Mouse (Mus musculus) liver, embryonic 16.5 days (tissue): Measurements from ENCODE around the gene Arid1b. TPM values are rescaled to one million over a fixed set of nuclear protein-coding genes. Genes with fewer than 3 reads are reported as not detected.

Experiments used
- ATAC-seq: fragments of 200-750 bp; cut with Nextera tagmentation; 2 replicates; pipeline ENCODE4 v1.8.0; 2017; ENCODE audit warnings: low read depth, mild to moderate bottlenecking, moderate number of reproducible peaks, moderate library complexity
- H3K27ac ChIP-seq: fragments of 300-500 bp; sonication (generic); 2 replicates; pipeline ENCODE4 v1.5.1; 2014; ENCODE audit warnings: mild to moderate bottlenecking, low read length
- H3K27me3 ChIP-seq: fragments of 300-500 bp; sonication (generic); 2 replicates; pipeline ENCODE4 v1.6.1; 2014; ENCODE audit warnings: low read depth, low read length, mixed read lengths; ENCODE audit not compliant: control insufficient read depth, insufficient read depth
- H3K36me3 ChIP-seq: fragments of 300-500 bp; sonication (generic); 2 replicates; pipeline ENCODE4 v1.6.1; 2014; ENCODE audit warnings: mild to moderate bottlenecking; ENCODE audit not compliant: control insufficient read depth, insufficient read depth
- H3K4me1 ChIP-seq: fragments of 300-500 bp; sonication (generic); 2 replicates; pipeline ENCODE4 v1.6.1; 2014; ENCODE audit warnings: low read depth, low read length, mixed read lengths; ENCODE audit not compliant: control insufficient read depth
- H3K4me2 ChIP-seq: fragments of 300-500 bp; sonication (generic); 2 replicates; pipeline ENCODE4 v1.6.1; 2014; ENCODE audit warnings: low read depth, low read length, mixed read lengths
- H3K4me3 ChIP-seq: fragments of 300-500 bp; sonication (generic); 2 replicates; pipeline ENCODE4 v1.5.1; 2014; ENCODE audit warnings: low read depth, mild to moderate bottlenecking, low read length
- H3K9ac ChIP-seq: fragments of 300-500 bp; sonication (generic); 2 replicates; pipeline ENCODE4 v1.6.1; 2014; ENCODE audit warnings: low read depth, low read length
- H3K9me3 ChIP-seq: fragments of 300-500 bp; sonication (generic); replicated peaks from 2 replicates; pipeline ENCODE4 v1.6.1; 2016; ENCODE audit warnings: low read length; ENCODE audit not compliant: control insufficient read depth
- WGBS: fragments of 180-500 bp; shearing (Covaris S2); extraction: QIAGEN DNeasy Blood & Tissue Kit; methylation state at CpG from one replicate; pipeline ENCODE4 v1.1.7; 2014; ENCODE audit not compliant: insufficient replicate concordance; 5-methylcytosine and 5-hydroxymethylcytosine counted together
- polyA plus RNA-seq: library from polyadenylated mRNA; unstranded; fragments of >200 nt; fragmentation: Nextera tagmentation; extraction: Ambion mirVana; gene quantifications from 2 replicates; pipeline ENCODE4 v1.2.1, GENCODE M21; 2015

Gene Arid1b
- polyA plus RNA-seq, 1 experiment from 2014 or later = 3.2 TPM

DNA sequence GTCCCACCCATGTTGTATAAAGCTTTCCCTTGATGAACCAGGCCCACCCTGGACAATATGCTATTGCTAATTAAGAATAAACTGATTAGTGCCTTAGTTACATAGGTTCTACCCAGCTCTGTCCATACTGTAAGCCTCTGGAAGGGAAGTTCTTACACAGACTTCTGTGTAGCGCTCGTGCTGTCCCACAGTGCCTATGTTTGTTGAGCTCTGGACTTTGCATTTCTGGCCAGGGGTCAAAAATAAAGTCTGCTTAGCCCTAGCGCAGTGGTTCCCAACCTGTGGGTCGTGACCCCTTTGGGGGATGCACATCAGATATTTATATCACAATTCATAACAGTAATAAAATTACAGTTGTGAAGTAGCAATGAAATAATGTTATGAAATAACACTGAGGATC, 221.2 kb downstream of the Arid1b start:
- no peaks in the 10 kb centered on the region for H3K9me3 ChIP-seq
- ATAC-seq = peak; percentile 57
- H3K4me1 ChIP-seq = peaks cover 3% of the 10 kb centered on the region
- no peak overlapping the region for H3K4me2 ChIP-seq
- 77% methylated on average over 4 of the region's 4 CpGs for WGBS
- no peaks in the 10 kb centered on the region for H3K27me3 ChIP-seq
- no peak overlapping the region for H3K9ac ChIP-seq
- H3K4me3 ChIP-seq = no peak overlapping the region
- H3K27ac ChIP-seq = 0 out of 2 replicates have a peak overlapping the region, but pooled peaks have one; percentile 23
- no peaks in the 10 kb centered on the region for H3K36me3 ChIP-seq

DNA sequence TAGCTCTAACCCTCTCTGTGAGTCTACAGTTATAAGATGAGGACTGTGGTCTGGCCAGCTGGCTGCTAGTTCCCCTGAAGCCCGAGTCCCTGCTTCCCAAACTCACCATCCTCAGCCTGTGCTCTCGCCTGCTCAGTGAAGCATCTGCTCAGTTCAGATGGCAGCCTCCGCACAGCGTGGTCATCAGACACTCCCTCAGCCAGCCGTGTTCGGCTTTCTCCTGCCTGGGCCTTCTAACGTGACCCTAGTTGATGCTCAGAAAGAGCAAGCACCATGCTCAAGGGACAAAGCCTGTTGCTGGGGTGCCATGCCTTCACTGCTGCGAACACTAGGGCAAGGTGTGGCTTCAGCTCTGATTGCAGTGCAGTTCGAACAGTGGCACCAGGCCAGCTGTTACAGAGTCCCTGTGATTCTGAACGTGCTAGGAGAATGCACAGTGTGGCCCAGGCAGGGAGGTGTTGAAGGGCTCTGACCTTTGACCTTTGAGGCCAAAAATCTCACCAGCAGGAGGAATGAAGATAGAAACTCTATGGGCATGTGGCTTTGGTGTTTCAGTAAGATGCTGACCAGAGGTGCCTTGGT, 222.9 kb downstream of the Arid1b start:
- Histone ChIP-seq H3K36me3 (no peaks in the 10 kb centered on the region), H3K27me3 (no peaks in the 10 kb centered on the region), H3K4me2 (no peak overlapping the region), H3K4me3 (peak overlapping the region; percentile 25; the same call in 1 of the 2 replicates), H3K4me1 (peaks cover 3% of the 10 kb centered on the region), H3K27ac (peak overlapping the region; percentile 71), H3K9me3 (no peaks in the 10 kb centered on the region), H3K9ac (peak overlapping the region; percentile 4; the same call in 1 of the 2 replicates)
- peak; percentile 92 for ATAC-seq
- whole genome bisulfite sequencing = 57% methylated on average over 10 of the region's 10 CpGs

GRCm38 (mm10) chr17:5217852-5218845, 224.0 kb downstream of the Arid1b start:
- Histone ChIP-seq H3K27ac (no peak overlapping the region), H3K9ac (no peak overlapping the region), H3K9me3 (no peaks in the 10 kb centered on the region), H3K4me2 (no peak overlapping the region), H3K4me1 (peaks cover 7% of the 10 kb centered on the region), H3K4me3 (no peak overlapping the region), H3K36me3 (no peaks in the 10 kb centered on the region), H3K27me3 (no peaks in the 10 kb centered on the region)
- 70% methylated on average over 9 of the region's 9 CpGs for WGBS
- no peak for ATAC-seq

GRCm38 (mm10) chr17:5218955-5219557, 224.9 kb downstream of the Arid1b start:
- no peak for ATAC-seq
- Histone ChIP-seq H3K4me1 (peaks cover 7% of the 10 kb centered on the region), H3K9ac (no peak overlapping the region), H3K36me3 (no peaks in the 10 kb centered on the region), H3K9me3 (no peaks in the 10 kb centered on the region), H3K27me3 (no peaks in the 10 kb centered on the region), H3K4me2 (no peak overlapping the region), H3K27ac (no peak overlapping the region), H3K4me3 (no peak overlapping the region)
- 67% methylated on average over 6 of the region's 6 CpGs for WGBS

DNA sequence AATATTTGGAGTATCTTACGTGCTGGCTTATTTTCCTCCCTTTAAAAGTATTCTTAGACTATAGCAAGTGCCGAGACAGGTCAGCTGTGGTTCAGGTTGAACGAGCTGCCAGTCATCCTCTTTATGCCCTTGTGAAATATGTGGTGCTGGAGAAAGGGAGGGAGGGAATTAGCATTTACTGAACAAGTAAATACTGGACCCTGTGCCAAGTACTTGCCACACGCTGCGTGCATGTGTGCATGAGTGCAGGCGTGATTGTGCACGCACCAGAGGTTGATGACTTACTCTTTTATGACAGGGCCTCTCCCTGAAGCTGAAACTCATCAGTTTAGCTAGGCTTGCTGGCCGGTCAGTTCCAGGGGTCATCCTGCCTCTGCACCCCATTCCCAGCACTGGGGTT, 226.9 kb downstream of the Arid1b start:
- Histone ChIP-seq H3K27ac (no peak overlapping the region), H3K4me2 (no peak overlapping the region), H3K4me3 (no peak overlapping the region), H3K4me1 (peaks cover 15% of the 10 kb centered on the region), H3K9me3 (no peaks in the 10 kb centered on the region), H3K27me3 (no peaks in the 10 kb centered on the region), H3K9ac (no peak overlapping the region), H3K36me3 (no peaks in the 10 kb centered on the region)
- no peak for ATAC-seq
- 78% methylated on average over 8 of the region's 8 CpGs for WGBS

GRCm38 (mm10) chr17:5221558-5221957, 227.4 kb downstream of the Arid1b start:
- no peak for ATAC-seq
- Histone ChIP-seq H3K4me2 (no peak overlapping the region), H3K4me1 (peaks cover 15% of the 10 kb centered on the region), H3K4me3 (no peak overlapping the region), H3K27me3 (no peaks in the 10 kb centered on the region), H3K27ac (no peak overlapping the region), H3K9me3 (no peaks in the 10 kb centered on the region), H3K9ac (no peak overlapping the region), H3K36me3 (no peaks in the 10 kb centered on the region)
- WGBS = 62% methylated on average over 4 of the region's 4 CpGs

DNA sequence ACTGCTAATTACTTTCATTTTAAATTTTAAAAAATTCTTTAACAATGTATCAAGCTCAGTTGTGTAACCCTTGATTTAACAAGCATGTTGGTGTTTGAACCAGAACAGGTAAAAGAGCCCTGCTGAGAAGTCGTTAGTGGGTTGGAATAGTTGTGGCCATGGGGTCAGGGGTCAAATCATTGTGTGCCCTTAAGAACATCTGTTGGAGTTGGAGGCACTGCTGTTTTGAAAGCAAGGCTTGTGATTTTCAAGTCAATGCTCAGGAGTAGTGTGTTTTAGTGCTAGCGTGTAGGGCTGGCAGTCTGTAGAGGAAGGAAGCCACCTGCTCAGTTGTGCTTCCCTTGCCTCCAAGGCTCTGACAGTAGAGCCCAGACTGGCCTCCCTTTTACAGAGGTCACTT, 228.7 kb downstream of the Arid1b start:
- WGBS = 38% methylated on average over 2 of the region's 2 CpGs
- no peak for ATAC-seq

GRCm38 (mm10) chr17:5224932-5225331, 230.8 kb downstream of the Arid1b start:
- H3K4me1 ChIP-seq = peaks cover 12% of the 10 kb centered on the region
- ATAC-seq = no peak

More for the DNA sequence above, 228.7 kb downstream of the Arid1b start:
- H3K9ac ChIP-seq = no peak overlapping the region
- no peaks in the 10 kb centered on the region for H3K36me3 ChIP-seq
- no peaks in the 10 kb centered on the region for H3K27me3 ChIP-seq
- no peaks in the 10 kb centered on the region for H3K9me3 ChIP-seq
- H3K27ac ChIP-seq = no peak overlapping the region
- H3K4me1 ChIP-seq = peaks cover 13% of the 10 kb centered on the region
- no peak overlapping the region for H3K4me2 ChIP-seq
- H3K4me3 ChIP-seq = no peak overlapping the region

More at GRCm38 (mm10) chr17:5224932-5225331, 230.8 kb downstream of the Arid1b start:
- H3K27me3 ChIP-seq = no peaks in the 10 kb centered on the region
- H3K27ac ChIP-seq = no peak overlapping the region
- H3K4me3 ChIP-seq = no peak overlapping the region
- no peak overlapping the region for H3K9ac ChIP-seq
- no peaks in the 10 kb centered on the region for H3K36me3 ChIP-seq
- WGBS = 23% methylated on average over 4 of the region's 4 CpGs
- no peaks in the 10 kb centered on the region for H3K9me3 ChIP-seq
- no peak overlapping the region for H3K4me2 ChIP-seq
